Mouse (Mus musculus) cortical plate, adult 2 months (tissue): Measurements from ENCODE around the gene 2310022A10Rik.

Source experiments
- CTCF ChIP-seq: fragments of 200-500 bp; IDR thresholded peaks from 2 replicates; pipeline ENCODE4 v1.5.1; 2011; ENCODE audit warnings: mild to moderate bottlenecking, control low read depth, low read length; ENCODE audit not compliant: insufficient read depth; ENCODE audit errors: extremely low read depth
- POLR2A ChIP-seq: fragments of 200-500 bp; IDR thresholded peaks from 2 replicates; pipeline ENCODE4 v1.6.1; 2011; ENCODE audit warnings: mild to moderate bottlenecking, low read length, control low read depth; ENCODE audit not compliant: insufficient read depth; ENCODE audit errors: extremely low read depth

DNA sequence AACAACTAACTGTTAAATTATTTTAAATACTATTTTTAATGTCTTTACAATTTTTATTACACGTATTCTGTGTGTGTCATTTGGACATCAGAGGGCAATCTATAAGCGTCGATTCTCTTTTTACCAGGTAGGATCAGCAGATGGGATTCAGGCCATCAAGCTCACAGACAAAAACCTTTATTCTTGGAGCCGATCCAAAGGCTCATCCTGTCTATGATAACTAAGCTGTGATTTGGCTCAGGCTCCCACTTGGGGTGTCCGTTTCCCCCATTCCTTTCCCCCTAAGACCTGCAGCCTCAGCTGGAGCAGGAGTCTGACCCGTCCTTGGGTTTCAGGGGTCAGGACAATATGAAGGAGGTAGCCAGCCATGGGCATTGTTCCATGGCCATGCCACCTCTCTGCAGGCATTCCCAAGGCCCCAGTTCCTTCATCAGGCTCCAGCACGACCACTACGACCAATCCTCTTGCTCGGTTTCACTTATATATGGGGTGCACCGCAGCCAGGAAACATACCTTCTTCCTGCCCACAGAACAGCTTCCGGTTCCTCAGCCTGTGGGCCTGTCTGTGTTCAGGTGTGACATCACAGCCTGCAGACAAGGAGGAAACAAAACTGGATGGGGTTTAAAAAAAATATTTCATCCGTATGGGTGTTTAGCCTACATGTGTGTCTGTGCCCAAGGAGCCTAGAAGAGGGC lies 8.2 kb upstream of the 2310022A10Rik start:
- TF ChIP-seq CTCF, result no peak
- TF ChIP-seq POLR2A, result no peak
